Mouse (Mus musculus) adrenal gland, postnatal 14 days (tissue): ENCODE results near the gene Coa6. TPM values are rescaled to one million over a fixed set of nuclear protein-coding genes. Genes with fewer than 3 reads are reported as not detected.

Source experiments
- DNase-seq: peaks from one replicate; pipeline ENCODE4 v3.0.0; 2021; ENCODE audit warnings: mixed read lengths
- long read RNA-seq, 2 experiments: library from polyadenylated mRNA; stranded (forward); transcript quantifications; one replicate each; pipeline ENCODE4 v2.0.0; 2021
- total RNA-seq: library from RNA; stranded (reverse); gene quantifications from 2 replicates; pipeline ENCODE4 v1.2.3, GENCODE M21; 2021

Gene Coa6
- total RNA-seq, result 31.6 and 37.4 TPM in 2 replicates
- long read RNA-seq, experiment 1, transcript Coa6-201 (2 exons, 747 nt), result major isoform, 34 of 34 reads
- long read RNA-seq, experiment 1, partial matches to known transcripts, result 0 of 34 reads
- long read RNA-seq, experiment 1, other reads (novel, unspliced or antisense), result 0 of 34 reads
- long read RNA-seq, experiment 2, transcript Coa6-201 (2 exons, 747 nt), result major isoform, 35 of 36 reads
- long read RNA-seq, experiment 2, partial matches to known transcripts, result 0 of 36 reads
- long read RNA-seq, experiment 2, other reads (novel, unspliced or antisense), result 1 of 36 reads

DNA sequence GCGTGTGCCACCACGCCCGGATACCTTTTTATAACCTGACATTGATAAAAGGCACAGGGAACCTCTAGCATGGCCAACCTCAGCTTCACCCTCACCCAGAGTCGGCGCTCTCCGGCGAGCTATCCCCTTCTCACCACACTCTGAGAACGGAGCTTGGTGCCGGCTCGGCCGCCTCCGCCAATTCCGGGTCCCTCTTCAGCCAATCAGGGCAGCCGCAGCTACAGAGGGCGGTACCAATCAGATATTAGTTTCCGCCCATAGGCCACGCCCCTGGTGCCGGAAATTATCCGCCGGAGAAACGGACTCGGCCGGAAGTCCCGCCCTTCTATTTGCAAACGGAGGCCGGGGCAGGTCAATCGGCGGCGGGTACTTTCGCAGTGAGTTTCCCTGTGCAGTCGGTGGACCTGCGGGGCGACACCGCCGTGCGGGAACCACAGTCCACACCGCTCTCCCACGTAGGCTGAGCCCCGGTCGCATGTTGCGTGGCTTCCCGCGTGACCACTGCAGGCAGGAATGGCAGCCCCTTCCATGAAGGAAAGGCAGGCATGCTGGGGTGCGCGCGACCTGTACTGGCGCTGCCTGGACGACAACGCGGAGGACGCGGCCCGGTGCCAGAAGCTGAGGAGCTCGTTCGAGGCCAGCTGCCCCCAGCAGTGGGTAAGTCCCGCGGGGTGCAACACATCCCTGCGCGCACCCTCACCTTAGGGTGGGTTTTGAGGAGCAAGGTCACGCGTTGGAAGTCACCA is at the start of gene Coa6:
TSS of gene Coa6 (plus strand) at position 342 of the 746 bp plus-strand sequence.
- peak; percentile 99 for DNase-seq

- no peak for DNase-seq
Measured at GRCm38 (mm10) chr8:126379580-126379979, 42.7 kb upstream of the Coa6 start.

DNA sequence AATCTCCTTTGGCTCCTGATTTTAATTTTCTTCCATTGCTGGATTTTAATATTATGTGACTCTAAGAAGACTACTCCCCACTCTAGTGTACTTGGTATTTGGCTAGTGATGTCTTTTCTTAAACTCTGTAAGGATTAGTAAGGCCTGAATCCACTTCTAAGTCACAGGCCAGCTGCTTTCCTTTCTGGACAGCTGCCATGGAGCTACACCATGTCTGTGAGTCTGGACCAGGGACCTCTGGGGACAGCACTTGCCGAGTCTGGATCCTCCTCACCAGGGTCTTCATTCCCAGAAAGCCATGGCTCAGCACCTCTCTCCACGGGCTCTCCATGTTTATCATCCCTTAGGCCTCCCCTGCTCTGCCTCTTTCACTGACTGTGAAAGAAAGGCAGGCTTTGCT is 42.2 kb upstream of the Coa6 start:
- peak; percentile 12 for DNase-seq

DNA sequence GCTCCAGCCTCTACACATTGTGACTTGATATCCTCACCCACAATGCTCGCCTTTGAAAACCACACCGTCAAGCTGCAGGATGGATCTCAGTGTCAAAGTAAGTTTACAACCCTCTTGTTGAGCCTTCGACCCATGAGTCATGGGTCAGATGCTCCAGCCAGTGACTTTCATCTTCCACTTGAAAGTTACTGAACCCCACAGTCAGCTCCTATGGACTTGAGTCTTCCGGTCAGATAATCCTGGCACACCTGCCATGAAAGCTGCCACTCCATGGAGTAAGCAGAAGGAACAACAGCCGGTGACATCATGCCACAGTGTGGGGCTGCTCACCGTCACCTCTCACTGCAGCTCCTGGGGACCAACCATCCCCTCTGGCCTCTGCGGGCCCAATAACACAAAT is 41.0 kb upstream of the Coa6 start:
- DNase-seq, result no peak

DNA sequence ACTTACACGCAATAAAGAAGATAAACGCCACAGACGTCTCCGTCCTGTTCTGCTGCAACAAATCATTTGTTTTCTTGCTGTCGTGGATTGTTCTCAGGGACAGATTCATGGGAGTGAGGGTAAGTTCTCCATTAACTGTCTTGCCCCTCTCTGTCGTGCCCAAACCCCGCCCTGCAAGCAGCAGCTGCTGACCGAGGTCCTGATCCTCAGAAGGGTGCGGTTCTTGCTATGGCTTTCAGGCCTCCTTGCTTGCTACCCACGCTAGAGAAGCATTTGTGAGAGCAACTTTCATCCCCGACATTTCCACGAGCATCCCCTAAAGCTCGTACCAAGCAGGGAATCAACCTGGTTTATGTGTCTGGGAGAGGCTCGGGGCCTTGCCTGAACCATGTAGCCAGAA is 40.1 kb upstream of the Coa6 start:
- peak; percentile 46 for DNase-seq

DNA sequence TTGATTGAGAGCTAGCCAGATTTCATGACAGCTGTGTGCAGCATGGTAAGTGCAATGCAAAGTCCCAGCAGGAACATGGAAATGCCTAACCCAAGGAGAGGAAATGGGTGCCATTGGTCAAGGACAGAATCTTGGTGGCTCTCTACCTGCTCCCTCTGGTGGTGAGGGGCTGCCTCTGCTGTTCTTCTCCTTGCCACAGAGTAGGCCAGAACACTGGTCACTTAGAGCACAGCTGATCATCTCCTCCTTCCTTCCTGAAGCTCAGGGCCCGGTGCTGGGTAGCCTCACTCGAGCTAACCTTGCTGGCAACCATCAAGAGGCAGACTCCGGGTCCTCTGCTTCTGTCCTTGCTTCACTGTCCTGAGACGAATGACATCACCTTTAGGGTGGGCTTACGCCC is 39.6 kb upstream of the Coa6 start:
- peak; percentile 61 for DNase-seq

- no peak for DNase-seq
Measured at GRCm38 (mm10) chr8:126387566-126387965, 34.7 kb upstream of the Coa6 start.

- no peak for DNase-seq
Measured at GRCm38 (mm10) chr8:126391541-126391940, 30.8 kb upstream of the Coa6 start.

GRCm38 (mm10) chr8:126395386-126395785 is 26.9 kb upstream of the Coa6 start:
- DNase-seq, result no peak

- no peak for DNase-seq
Measured at GRCm38 (mm10) chr8:126395917-126396316, 26.4 kb upstream of the Coa6 start.

DNA sequence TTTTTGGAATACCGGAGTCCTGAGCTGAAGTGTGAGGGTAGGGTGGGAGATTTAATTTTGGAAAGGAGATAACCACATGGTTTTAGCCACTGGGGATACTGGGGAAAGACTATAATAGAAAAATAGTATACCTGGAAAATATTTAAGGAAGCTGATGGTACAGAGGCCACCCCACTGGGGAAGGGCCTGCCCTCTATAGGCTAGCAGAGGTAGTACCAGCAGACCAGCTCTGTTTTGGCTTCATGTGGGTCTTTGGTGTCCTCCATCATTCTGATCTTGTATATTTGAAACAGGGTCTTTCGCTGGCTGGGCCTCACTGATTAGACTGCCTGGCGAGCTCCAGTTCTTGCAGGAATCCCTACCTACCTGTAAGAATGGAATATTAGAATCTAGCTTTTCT is 24.0 kb upstream of the Coa6 start:
- DNase-seq, result peak; percentile 19

- DNase-seq, result peak; percentile 22
Measured at GRCm38 (mm10) chr8:126404550-126404949, 17.8 kb upstream of the Coa6 start.

- DNase-seq, result no peak
Measured at GRCm38 (mm10) chr8:126405030-126405429, 17.3 kb upstream of the Coa6 start.

DNA sequence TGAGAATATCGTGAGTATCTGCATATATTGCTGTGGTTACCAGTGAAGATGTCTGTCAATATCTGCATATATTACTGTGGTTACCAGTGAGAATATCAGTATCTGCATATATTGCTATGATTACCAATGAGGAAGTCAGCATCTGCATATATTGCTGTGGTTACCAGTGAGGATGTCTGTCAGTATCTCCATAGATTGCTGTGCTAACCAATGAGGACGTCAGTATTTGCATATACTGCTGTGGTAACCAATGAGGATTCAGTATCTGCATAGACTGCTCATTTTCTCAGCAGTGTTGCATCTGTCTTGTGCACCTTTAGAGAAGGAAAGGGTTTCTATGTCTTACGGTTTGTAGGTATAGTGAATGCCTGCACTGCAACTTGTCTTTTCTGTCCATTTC is 1.5 kb upstream of the Coa6 start:
- no peak for DNase-seq

- peak; percentile 61 for DNase-seq
Measured at GRCm38 (mm10) chr8:126422920-126423300, 595 bp downstream of the Coa6 start.

DNA sequence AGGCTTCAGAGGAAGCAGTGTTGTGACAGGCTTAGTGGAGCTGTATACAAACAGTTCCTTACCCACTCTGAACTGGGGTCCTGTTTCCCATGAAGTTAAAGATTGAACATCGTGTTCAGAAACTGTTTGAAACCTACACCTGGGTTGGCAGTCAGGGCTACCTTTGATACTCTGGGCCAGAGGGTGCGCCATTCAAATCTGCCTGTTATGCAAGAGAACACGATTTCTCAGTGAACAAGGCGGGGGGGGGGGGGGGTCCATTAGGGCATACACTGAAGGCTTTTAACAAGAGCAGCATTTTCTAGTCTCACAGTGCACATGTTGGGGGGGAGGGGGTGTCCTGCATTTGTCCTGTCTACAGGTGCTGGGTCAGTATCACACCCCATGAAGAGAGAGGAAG is 1.8 kb downstream of the Coa6 start:
- no peak for DNase-seq

GRCm38 (mm10) chr8:126424946-126425345 is 2.6 kb downstream of the Coa6 start:
- no peak for DNase-seq

DNA sequence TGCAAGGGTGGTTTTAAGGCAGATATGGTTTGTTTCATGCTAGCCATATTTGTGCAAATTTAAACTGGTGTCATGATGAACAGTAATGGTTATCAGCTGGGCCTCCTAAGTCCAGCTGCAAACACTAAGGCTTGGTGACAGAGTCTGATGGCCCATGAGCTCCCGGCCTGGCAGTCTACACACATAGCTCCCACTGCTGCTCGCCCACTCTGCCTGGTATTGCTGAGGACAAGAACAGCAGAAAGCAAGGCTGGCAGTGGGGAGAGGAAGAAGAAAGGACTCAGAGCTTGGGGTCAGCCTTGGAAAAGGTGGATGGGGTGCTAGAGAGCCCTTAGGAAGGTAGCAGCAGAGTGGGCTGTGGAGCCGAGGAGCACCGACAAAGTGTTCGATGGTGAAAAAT is 7.3 kb downstream of the Coa6 start:
- no peak for DNase-seq

- DNase-seq, result no peak
Measured at GRCm38 (mm10) chr8:126433827-126434226, 11.5 kb downstream of the Coa6 start.

GRCm38 (mm10) chr8:126438937-126439336 is 16.6 kb downstream of the Coa6 start:
- peak; percentile 20 for DNase-seq

DNA sequence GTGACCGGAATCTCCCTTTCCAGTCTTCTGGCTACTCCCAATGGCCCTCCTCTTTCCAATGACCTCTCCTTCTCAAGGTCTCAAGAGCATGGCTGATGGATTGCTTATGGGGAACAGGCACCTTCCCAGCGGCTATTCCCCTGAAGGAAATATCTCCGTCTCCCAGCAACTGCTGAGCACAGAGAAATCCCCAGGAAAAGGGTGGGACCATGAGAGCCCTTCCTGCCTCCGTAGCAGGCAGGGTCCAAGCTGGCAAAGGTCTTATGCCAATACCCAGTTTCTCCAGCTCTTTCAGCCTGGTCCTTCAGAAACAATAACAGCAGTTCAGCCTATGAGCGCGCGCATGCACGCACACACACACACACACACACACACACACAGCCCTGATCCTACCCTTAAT is 28.8 kb downstream of the Coa6 start:
- peak; percentile 38 for DNase-seq

DNA sequence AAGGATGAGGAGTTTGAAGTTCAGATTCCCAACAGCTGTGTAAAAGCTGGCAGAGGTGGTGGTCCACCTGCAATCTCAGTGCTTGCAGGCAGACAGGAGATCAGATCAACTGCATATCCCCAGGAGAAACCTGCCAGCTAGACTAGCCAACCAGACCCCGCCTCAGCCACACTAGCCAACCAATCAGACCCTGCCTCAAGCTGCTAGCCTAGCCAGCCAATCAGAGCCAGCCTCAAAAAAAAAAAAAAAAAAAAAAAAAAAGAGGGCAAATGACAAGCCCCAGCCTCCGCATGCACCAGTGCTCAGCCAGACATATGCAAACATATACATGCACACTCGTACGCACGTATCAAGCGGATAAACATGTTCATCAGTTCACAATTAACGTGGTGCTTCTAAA is 33.1 kb downstream of the Coa6 start:
- DNase-seq, result no peak

DNA sequence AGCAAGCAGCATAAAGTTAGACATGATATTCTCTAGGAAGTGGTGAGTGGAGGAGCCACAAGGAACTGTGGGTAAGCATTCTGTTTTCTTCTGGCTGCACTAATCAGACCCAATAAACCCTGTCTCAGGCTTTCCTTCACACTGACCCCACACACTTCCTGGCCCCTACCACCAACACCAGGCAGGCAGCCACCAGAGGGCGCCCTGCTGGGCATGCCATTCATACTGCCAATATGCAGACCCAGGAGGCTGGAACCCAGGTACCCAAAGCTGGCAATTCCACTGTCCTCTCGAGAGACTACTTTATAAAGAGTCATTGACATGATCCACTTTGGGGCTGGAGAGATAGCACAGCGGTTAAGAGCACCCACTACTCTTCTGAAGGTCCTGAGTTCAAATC is 38.0 kb downstream of the Coa6 start:
- DNase-seq, result peak; percentile 78

DNA sequence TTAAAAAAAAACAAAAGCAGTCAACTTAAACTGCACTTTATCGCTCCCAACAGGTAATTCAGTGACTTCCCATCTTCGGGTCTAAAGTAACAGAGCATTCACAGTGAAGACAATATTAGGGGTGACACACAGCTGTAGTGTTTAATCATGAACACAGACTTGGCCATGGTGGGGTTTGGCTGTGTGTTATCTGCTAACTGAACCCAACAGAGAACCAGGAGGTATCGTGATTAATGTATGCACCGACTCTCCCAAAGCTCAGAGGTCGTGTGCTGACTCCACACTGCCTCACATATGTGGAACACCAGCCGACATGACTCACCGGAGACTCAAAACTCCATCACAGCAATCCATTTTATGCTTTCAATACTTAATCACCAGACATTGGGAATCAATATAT is 39.4 kb downstream of the Coa6 start:
- DNase-seq, result no peak
